Mouse (Mus musculus): ENCODE results near the gene Zfand3. TPM values are rescaled to one million over a fixed set of nuclear protein-coding genes. Genes with fewer than 3 reads are reported as not detected.

The Zfand3 gene
- total RNA-seq, 2 experiments from 2014 or later, result 122 to 139 TPM

DNA sequence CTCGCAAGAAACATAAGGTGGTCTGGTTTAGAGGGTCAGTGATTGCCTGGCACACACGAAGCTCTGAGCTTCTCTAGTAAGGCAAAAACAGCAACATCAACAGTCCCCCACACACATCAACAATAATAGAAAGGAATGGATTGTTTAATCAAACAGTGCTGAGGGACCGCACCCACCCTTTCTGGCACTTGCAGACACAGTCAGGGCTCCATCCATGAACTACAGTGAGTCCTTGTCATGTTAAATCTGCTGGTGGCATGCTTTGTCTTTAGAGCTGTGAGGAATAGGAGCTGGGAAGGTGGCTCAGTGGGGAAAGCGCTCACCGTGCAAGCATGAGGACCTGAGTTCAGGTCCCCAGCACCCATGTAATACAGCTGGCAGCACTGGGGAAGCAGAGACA, 8.5 kb upstream of the Zfand3 start:
- no peak for DNase-seq (ENCODE audit: low spot score in 2 of 2)

DNA sequence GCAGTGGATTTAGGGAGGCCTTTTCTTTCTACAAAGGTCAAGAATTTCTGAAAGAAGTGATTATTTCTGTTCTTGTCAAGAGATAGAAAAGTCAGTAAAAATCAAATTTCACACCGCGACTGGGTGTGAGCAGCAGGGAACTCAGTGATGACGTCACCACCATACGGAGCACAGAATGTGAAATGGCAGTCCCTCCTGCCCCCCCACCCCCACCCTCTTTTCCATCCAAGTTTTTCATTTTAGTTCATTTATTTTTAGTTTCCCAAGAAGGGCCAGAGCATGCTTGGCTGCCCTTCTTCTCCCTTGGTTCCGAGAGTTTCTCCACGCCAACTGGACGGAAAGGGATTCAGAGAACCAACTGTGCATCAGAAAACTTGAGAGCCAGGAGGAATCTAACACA, 6.8 kb upstream of the Zfand3 start:
- no peak for DNase-seq (ENCODE audit: low spot score in 2 of 2)

DNA sequence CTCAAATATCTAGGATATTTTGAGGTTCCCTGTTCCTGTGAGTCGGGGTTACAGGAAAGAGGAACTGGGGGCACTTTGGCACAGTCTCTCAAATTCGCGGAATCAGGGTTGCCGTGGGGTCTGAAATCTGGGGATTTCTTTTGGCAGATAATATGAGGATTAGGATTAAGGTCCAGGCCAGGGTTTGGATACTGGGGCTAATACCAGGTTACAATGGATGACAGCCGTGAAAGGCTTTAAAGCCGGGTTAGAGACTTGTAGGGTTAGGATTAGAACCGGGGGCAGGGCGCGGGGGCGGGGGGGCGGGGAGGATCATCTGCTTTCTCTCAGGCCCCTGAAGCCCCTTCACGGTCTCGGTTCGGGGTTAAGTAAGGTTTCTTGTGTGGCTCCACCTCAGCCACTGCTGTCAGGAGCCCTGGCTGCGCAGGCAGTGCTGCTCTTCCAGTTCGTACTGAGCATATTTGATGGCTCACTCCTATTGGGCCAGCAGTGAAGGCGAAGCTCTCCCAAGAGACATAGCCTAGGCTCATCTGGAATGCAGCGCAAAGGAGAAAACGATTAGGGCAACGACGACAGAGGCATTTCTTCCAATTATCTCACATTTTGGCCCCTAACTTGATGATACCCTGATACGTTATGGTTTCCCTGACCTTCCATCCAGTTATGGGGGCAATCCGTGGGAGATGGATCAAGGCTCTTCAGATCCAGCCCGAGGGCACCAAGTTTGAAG, 5.8 kb upstream of the Zfand3 start:
- no peak for DNase-seq (ENCODE audit: low spot score in 2 of 2)

DNA sequence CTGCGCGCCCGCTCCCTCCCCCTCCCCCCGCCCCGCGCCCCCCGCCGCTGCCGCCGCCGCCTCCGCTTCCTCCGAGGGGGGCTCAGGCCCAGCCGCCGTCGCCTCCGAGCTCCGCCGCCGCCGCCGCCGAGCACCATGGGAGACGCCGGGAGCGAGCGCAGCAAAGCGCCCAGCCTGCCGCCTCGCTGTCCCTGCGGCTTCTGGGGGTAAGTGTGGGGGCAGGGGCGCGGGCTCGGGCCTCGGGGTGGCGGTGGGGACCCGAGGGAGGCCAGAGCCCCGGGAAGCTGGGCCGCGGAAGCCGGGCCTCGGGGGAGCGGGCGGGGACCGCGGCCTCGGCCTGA, 540 bp downstream of the Zfand3 start:
- DNase-seq (ENCODE audit: low spot score in 2 of 2), result peak in 1 of 2 experiments; percentile 19

DNA sequence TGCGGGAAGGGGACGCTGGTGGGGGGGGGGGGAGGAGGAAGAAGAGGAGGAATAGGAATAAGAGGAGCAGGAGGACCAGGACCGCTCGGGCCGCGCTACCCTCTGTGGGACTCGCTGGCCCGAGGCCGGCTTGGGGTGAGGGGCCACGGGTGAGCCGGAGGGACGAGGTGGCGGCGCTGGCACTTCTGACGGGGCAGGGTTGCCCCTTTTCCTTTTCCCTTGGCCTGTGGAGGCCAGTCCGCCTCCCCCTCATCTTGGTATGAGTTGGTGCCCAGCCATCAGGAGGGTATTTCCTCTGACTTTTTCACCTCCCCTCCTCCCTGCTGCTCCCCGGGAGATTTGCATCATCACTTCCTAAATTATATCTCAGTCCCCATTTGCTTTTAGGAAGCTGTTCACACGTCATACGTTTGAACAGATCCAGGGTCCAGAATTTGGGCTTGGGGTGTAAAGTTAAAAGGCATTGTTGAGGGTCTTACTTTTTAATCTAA, 963 bp downstream of the Zfand3 start:
- DNase-seq (ENCODE audit: low spot score in 2 of 2), result peak in 1 of 2 experiments; percentile 25

DNA sequence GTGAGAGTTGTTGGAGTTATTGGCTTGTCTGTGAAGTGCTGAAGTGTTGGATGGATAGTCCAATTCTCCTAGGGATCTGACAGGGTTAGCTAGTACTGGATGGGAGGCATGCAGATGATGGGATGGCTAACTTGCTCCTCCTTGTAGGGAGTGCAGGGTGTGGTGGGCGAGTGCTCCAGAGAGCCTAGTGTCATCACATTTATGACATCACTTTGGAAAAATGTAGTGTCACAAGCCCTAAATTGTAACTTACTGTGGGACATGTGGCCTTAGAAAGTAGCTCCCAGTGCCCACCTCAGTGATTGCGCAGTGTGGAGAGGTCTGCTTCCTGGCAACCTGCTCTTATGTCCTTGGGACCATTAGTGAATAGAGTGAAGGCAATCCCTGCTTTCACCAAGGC, 2.3 kb downstream of the Zfand3 start:
- DNase-seq (ENCODE audit: low spot score in 2 of 2), result no peak

- no peak for DNase-seq (ENCODE audit: low spot score in 2 of 2)
Observed at GRCm38 (mm10) chr17:30007883-30008282, 3.4 kb downstream of the Zfand3 start.

DNA sequence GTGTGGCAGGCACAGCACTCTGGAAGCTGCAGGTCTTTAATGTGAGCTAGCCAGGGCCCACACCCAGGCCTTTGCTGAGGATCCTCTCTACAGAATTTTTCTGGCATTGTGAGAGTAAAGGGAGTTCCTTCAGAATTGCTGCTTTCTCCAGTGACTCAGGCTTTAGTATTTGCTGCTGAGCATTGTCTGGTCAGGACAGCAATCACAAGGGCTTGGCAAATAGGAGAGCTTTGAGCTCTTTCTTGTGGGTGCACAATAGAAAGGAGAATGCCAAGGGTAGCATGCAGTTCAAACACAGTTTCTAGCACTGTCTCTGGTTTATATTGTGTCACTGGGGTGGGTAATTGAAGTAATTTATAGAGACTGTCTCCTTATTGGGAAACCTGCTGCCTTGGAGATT, 3.9 kb downstream of the Zfand3 start:
- DNase-seq (ENCODE audit: low spot score in 2 of 2), result no peak

DNA sequence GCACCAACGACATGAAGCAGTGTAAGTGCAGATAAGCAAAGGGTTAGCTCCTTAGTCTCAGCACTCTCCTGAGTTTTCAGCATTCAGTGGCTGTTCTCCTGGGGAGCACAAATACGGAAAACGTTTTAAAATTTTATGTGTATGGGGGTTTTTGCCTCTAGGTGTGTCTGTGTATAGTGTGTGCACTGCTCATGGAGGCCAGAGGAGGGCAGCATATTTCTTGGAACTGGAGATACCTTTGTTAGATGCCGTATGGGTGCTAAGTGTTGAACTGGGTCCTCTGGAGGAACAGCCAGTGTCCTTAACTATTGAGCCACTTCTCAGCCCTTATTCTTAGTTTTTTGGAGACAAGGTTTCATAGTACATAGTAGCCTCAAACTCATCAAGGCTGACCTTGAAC, 10.1 kb downstream of the Zfand3 start:
- DNase-seq (ENCODE audit: low spot score in 2 of 2), result no peak

DNA sequence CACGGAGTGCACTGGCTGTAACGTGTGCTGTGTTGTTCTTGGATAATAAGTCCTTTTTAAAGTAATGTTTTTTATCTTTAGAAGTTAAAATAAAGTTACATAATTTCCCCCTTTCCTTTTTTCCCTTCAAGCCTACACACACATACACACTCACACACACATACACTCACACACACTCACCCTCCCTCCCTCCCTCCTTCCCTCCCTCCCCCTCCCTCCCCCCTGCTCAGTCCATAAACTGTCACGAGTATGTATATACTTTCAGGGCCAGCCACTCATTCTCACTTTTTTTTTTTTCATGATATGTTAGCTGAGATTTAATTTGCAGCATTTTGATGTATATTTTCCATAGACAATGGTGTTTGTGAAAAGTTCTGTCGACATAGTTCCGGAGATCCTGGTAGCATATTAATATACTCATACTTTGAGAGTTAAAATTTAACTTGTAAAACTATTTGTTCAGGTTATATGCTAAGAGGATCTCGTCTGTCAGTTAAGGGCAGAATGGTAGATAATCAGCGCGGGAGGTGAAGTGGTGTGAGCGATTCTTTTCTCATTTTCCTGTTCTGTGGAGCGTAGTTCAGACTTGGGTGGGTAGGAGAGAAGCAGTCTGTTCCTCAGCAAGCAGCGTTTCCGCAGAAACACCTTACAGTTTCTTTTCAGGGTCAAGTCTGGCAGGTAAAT, 14.5 kb downstream of the Zfand3 start:
- no peak for DNase-seq (ENCODE audit: low spot score in 2 of 2)

DNA sequence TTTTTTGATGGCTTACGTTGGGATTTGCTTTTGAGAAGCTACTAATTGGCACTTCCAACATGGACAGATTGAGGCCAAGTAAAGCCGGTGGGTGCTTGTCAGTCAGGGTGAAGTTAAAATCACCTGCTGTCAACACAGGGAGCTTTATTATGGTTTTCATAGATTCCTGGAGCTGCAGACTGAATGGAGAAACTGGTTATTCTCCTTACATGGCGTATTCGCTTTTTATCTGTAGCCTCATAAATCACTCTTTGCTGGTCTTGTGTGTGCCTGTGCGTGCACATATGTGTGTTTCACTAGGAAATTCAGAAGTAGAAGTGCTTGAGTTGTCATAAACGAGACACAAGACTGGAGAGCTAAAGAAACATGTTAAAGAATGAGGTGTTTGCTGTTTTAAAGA, 15.4 kb downstream of the Zfand3 start:
- no peak for DNase-seq (ENCODE audit: low spot score in 2 of 2)

DNA sequence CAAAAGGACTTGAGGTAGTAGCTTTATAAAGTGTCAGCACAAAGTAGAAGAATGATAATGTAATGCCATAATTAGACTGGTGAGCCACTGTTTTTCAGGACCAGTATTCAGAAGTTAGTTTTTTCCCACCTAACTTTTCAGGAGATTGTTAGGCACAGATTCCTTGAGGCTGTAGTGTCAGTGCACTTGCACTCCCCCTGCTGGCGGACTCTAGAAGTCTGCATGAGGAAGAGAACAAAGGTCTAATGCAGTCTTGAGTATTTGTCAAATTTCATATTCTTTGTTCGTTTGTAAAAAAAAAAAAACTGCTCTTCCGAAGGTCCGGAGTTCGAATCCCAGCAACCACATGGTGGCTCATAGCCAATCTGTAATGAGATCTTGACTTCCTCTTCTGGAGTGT, 20.1 kb downstream of the Zfand3 start:
- DNase-seq (ENCODE audit: low spot score in 2 of 2), result peak; percentile 56 to 72

DNA sequence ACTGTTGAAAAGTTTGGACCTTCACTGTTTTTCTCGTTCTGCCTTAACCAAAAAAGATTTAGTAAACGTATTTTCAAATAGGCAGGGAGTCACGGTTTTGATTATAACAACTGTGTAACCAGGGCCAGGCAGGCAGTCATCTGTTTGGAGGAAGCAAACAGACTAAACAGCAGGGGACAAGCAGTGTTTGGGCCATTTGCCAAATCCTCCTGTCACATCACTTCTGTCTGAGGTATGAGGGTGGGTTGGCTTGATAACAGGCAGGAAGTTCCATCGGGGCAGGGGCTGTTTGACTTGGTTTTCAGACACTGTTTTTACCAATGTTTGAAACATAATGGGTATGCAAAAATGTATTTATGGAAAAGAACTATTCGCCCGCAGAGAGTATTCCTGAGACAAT, 22.1 kb downstream of the Zfand3 start:
- DNase-seq (ENCODE audit: low spot score in 2 of 2), result no peak

GRCm38 (mm10) chr17:30027343-30028029, 23.0 kb downstream of the Zfand3 start:
- DNase-seq (ENCODE audit: low spot score in 2 of 2), result peak in 1 of 2 experiments; percentile 42

GRCm38 (mm10) chr17:30029633-30030226, 25.2 kb downstream of the Zfand3 start:
- DNase-seq (ENCODE audit: low spot score in 2 of 2), result no peak

DNA sequence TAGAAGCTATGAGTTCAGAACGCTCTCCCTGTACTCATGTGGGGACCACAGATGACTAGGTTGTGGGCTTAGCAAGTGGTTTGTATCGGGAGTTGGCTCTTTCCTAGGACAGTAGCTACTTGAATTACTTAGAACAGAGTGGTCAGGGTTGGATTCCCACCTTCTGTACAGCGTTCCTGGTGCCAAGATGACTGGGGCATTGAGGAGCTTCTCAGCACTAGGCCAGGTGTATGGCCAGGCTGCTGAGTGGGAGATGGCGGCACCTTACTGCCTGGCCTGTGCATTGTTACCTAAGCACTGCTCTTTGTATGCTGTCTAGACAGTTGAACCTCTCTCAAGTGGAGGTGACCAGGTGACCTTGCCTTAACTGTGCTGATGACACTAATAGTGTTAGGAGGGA, 28.3 kb downstream of the Zfand3 start:
- no peak for DNase-seq (ENCODE audit: low spot score in 2 of 2)

DNA sequence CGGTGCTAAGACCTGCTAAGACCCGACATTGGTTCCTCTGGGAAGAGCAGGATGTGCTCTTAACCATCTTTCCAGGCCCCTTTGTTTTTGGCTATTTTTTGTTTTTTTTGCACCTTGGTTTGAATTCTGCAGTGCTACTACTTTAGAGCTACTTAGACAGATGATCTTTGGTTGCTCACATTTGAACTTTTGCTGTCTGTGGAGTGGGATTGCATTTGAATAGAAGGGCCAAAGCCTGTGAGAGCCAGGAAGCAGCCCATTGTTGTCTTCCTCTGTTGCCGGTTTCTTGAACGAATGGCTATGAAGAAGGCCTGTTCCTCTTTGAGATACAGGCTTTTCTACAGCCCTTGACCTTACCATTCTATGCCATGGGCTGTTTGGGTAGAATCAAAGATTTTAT, 29.5 kb downstream of the Zfand3 start:
- DNase-seq (ENCODE audit: low spot score in 2 of 2), result no peak

DNA sequence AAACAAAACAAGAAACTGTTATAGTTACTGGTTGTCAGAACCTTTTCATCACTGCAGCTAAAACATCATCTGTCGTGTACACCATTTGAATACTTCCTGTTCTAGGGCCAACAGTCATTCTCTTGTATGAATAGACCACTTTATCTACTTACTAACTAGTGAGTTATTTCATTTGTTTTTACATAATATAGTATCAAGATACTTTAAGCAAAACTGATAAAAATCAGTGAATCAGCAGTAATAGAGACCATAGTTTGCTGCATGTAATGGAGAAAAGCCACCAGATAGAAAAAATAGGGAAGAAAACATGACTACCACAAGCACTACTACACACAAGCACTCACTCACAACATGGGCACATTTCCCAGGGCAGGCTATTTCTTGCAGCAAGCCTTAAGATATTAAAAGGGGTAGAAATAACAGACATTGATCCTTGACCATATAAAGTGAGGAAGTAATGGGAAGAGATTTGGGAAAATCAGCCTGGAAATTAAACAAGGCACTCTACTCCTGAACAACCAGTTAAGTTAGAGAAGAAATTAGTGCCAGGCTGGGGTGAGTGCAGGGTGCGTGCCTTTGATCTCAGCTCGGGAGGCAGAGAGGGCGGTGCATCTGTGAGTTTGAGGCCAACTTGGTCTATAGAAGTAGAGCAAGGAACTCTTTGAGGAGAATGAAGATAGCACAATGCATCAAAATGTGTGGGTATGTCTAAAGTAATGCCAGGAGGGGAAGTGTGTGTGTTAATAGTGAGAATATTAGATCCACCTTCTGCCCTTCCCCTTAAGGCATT, 30.9 kb downstream of the Zfand3 start:
- no peak for DNase-seq (ENCODE audit: low spot score in 2 of 2)

- DNase-seq (ENCODE audit: low spot score in 2 of 2), result no peak
Observed at GRCm38 (mm10) chr17:30043163-30043822, 38.8 kb downstream of the Zfand3 start.

GRCm38 (mm10) chr17:30045181-30045580, 40.6 kb downstream of the Zfand3 start:
- no peak for DNase-seq (ENCODE audit: low spot score in 2 of 2)

DNA sequence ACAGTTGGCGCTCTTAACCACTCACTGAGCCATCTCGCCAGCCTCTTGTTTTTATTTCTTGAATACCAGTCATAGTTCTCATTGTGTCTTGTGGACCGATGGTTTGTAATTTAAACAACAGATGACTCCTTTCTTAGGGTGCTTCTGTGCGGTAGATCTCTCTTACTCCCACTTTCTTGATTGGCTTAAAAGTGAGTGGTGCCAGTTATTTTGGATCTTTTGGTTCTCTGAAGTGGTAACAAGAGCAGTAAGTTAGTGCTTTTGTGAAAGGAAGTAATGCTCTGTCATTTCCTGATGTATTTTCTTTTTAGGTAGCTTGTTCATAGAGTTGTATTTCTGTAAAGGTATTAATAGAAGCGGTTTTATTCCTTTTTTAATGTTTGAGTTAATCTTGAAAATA, 42.1 kb downstream of the Zfand3 start:
- no peak for DNase-seq (ENCODE audit: low spot score in 2 of 2)

Measured in gastrocnemius, postnatal 4 days (tissue).